Mouse (Mus musculus) CH12F3 (cell line): ENCODE data around the gene Six4.
"Not testable (repeated sequence)": the region's sequence is repeated elsewhere in the genome, so short reads cannot be mapped to it uniquely, and the experiment has no call there.

Experiments used
- in situ Hi-C: fragments of 300-500 bp; cut with MboI; formaldehyde crosslinking; loops from 2 replicates; pipeline ENCODE4 v1.14.3; 2020; ENCODE audit warnings: low sequenced_read_pairs

Gene Six4

DNA sequence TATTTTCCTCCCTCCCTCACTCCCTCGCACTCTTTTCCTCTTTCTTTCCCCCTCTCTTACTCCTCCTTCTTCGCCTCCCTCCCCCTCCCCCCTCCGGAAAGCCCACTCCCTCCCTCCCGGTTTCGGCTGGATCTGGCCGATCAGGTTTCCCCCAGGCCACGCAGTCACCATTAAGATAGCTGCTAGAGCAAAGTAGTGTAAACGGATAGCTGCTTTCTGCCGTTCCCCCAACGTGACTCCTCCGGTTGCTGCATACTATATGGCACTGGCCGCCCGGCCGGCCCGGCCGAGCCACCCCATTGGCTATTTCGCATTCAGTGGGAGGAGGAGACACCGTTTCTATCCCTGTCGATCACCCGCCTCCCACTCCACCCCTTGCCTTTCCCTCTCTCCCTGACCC, at the start of gene Six4:
Gene Six4 (minus strand): TSS at position 261 of the 400 bp plus-strand sequence.
- in situ Hi-C loops: no loop called here

GRCm38 (mm10) chr12:73162408-73163181, 49.3 kb upstream of the Six4 start:
- in situ Hi-C loops: no loop called here

- in situ Hi-C loops: no loop called here
These were observed 47.1 kb upstream of the Six4 start for GRCm38 (mm10) chr12:73160341-73160740.

- in situ Hi-C loops: no loop called here
These were observed 40.9 kb upstream of the Six4 start for GRCm38 (mm10) chr12:73154150-73154549.

DNA sequence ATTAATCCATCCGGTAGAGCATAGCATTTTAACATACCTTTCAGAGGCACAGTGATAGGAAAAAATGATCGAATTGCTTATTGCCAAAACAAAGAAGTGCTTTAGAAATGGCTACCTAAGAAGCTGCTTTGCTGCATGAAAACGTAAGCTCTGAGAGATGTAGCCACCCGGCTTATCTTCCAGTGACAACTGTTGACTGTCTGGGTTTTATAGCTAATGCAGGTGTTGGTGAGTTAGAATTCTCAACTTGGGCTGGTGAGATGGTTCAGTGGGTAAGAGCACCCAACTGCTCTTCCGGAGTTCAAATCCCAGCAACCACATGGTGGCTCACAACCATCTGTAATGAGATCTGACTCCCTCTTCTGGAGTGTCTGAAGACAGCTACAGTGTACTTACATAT, 37.8 kb upstream of the Six4 start:
- in situ Hi-C loops: not testable (repeated sequence)

GRCm38 (mm10) chr12:73147236-73147635, 34.0 kb upstream of the Six4 start:
- in situ Hi-C loops: no loop called here

GRCm38 (mm10) chr12:73140732-73141131, 27.5 kb upstream of the Six4 start:
- in situ Hi-C loops: no loop called here

GRCm38 (mm10) chr12:73125250-73125649, 12.0 kb upstream of the Six4 start:
- in situ Hi-C loops: no loop called here

GRCm38 (mm10) chr12:73123093-73124041, 10.1 kb upstream of the Six4 start, which contains the start of gene Mnat1:
TSS of gene Mnat1 (plus strand) at chr12:73123717.
- in situ Hi-C loops: no loop called here

DNA sequence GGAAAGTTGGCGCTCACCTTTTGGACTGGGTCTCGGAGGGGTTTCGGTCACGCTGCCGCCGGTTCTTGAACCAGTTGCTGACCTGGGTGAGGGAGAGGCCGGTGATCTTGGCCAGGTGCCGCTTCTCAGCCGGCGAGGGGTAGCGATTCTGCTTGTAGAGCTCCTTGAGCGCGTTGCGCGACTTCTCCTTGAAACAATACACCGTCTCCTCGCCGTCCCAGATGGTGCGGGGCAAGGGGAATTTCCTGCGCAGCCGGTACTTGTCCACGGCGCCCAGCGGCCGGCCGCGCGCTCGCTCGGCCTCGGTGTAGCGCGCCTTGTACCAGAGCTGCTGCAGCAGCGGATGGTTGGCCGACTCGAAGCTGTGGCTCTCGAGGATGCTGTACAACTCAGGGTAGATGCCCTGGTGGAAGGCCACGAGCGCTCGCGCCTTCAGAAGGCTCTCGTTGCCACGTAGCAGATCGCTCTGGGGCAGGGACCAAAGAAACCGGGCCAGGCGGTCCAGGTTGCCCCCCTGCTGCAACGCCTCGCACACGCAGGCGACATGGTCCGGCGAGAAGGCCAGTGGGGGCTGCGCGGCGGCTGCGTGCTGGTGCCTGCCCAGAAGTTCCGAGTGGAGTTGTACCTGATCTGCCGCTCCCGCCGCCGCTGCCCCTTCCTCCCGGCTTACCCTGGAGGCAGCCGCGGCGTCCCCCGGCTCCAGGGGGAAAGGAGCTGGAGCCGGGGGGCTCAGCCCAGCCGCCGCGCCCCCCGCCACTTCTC, 749 bp downstream of the Six4 start:
- in situ Hi-C loops: no loop called here

DNA sequence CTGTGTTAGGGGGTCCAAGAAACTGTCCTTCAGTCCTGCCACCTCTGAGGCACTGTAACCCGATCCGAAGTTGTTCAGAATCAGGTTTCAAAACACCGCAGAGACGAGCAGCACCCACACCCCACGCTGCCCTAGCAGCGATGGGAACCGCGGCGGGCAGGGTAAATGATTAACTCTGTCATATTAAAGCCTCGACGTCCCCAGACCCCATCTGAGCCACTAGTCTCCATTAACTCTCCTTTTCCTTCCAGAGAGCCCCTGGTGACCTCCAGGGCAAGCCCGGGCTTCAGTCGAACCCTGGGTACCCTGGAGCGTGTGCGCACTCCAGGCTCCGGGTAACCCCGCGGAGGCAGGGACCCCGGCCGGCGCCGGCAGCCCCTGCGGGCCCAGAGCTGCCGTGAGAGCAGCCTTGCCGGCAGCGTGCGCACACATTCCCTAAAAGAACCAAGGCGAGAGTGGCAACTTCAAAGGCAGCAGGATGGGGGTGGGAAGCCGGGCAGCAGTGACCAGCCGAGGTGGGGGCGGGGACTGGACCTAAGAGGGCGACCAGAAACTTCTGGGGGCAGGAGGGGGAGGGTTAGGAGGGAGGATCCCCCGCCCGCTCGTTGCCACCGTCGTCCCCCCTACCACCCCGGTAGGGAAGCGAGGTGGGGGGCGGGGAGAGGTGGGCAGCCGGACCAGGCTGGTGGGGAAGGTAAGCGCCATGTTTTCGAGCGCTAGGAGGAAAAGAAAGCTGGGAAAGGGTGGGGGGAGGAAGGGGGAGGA, 1.5 kb downstream of the Six4 start:
- in situ Hi-C loops: no loop called here

DNA sequence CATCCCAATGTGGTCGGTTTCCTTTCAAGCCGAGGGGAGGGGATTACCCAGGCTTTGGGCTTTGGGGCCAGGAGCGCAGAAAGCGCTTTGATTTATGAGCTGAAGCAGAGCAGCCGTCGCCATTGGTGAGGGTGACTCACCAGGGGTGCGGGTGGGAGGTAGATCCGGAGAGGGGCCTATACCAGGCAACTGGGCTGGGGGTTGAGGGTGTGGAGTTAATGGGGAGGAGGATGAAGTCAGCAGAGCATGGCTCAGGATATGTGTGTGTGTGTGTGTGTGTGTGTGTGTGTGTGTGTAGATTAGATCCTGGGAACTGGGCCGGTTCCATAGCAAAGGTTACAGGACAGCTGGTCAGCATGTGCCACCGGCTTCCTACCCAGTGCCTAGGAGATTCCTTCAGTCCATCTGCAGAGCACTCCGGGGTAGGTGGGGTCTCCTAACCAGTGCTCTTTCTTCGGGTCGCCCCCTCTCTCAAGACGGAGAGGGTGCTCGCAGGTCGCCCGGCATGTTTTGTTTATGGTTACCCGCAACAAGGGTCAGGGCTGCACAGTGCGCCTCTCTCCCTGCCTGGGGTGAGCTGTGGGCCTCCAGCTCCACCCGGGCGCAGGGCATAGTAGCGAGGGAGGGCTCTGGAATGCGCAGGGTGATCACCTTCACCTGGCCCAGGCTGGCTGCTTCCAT, 2.7 kb downstream of the Six4 start:
- in situ Hi-C loops: no loop called here

DNA sequence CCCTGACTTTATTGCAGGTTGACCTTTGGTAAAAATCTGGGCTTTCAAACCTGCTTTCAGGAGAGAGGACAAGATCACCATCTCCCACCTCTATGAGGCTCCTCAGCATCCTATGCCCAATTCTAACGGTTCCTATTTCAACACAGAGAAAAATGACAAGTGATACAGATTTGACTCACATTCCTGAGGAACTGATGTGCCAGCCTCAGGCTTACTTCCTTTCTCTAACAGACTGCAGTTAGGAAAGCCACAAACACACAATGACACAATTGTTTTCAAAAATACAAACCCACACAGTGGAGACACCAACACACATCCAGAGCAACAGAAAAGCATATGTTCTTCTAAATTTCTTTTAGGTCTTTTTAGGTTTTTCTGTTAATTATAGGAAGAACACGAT, 5.4 kb downstream of the Six4 start:
- in situ Hi-C loops: no loop called here

GRCm38 (mm10) chr12:73103713-73104112, 9.5 kb downstream of the Six4 start:
- in situ Hi-C loops: no loop called here

GRCm38 (mm10) chr12:73098593-73098992, 14.7 kb downstream of the Six4 start:
- in situ Hi-C loops: no loop called here

GRCm38 (mm10) chr12:73096177-73096576, 17.1 kb downstream of the Six4 start:
- in situ Hi-C loops: not testable (repeated sequence)

DNA sequence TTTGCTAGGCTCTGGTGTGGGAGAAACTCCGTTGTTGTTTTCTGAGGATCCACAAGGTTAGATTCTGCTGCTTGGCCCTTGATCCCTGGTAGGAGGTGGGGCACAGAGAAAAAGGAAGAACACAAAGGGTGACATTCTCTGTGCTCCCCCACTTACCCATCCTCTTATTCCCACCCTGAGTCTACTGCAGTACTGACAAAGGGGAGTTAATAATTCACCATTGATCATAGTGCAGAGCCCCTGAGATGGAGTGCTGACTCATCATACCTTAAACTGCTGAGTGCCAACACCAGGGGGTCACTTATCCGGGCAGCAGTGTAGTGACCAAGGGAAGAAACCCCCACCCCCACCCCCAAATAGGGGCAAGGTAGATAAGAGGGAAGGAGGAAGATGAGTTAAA, 18.7 kb downstream of the Six4 start:
- in situ Hi-C loops: no loop called here

GRCm38 (mm10) chr12:73094189-73094588, 19.1 kb downstream of the Six4 start:
- in situ Hi-C loops: no loop called here

- in situ Hi-C loops: no loop called here
These were observed 22.5 kb downstream of the Six4 start for GRCm38 (mm10) chr12:73090672-73091335.
